Mouse (Mus musculus) layer of hippocampus, postnatal 36 days (tissue): Measurements from ENCODE around the gene Slc3a1. TPM values are rescaled to one million over a fixed set of nuclear protein-coding genes. Genes with fewer than 3 reads are reported as not detected.
A peak's percentile ranks its signal among the peaks of the same experiment; 100 is the strongest.

Experiments
- DNase-seq, 2 experiments: peaks; one replicate each; pipeline ENCODE4 v3.0.0; 2022
- total RNA-seq, 2 experiments: library from RNA; stranded (reverse); gene quantifications; 2 replicates each; pipeline ENCODE4 v1.2.3; 2021

The Slc3a1 gene
- under 1 TPM in 1 of 2 experiments, not detected in 1; 0.25 TPM for total RNA-seq

GRCm38 (mm10) chr17:85028093-85028739 lies at the start of gene Slc3a1:
Gene Slc3a1 (plus strand): TSS chr17:85028376.
- no peak for DNase-seq

GRCm38 (mm10) chr17:84981721-84982120 lies 46.5 kb upstream of the Slc3a1 start:
- DNase-seq, result no peak

- DNase-seq, result no peak
These were observed 45.4 kb upstream of the Slc3a1 start for GRCm38 (mm10) chr17:84982735-84983134.

- DNase-seq, result no peak
These were observed 41.8 kb upstream of the Slc3a1 start for GRCm38 (mm10) chr17:84986368-84986767.

GRCm38 (mm10) chr17:84987834-84988410 lies 40.3 kb upstream of the Slc3a1 start:
- DNase-seq, result no peak

GRCm38 (mm10) chr17:84988514-84988913 lies 39.7 kb upstream of the Slc3a1 start:
- DNase-seq, result no peak

- no peak for DNase-seq
These were observed 32.3 kb upstream of the Slc3a1 start for GRCm38 (mm10) chr17:84995844-84996243.

GRCm38 (mm10) chr17:84997639-84998038 lies 30.5 kb upstream of the Slc3a1 start:
- no peak for DNase-seq

- DNase-seq, result no peak
These were observed 28.5 kb upstream of the Slc3a1 start for GRCm38 (mm10) chr17:84999636-85000035.

GRCm38 (mm10) chr17:85013485-85013884 lies 14.7 kb upstream of the Slc3a1 start:
- no peak for DNase-seq

GRCm38 (mm10) chr17:85014632-85015031 lies 13.5 kb upstream of the Slc3a1 start:
- no peak for DNase-seq

GRCm38 (mm10) chr17:85018344-85018743 lies 9.8 kb upstream of the Slc3a1 start:
- DNase-seq, result no peak

- no peak for DNase-seq
These were observed 9.4 kb upstream of the Slc3a1 start for GRCm38 (mm10) chr17:85018794-85019193.

- no peak for DNase-seq
These were observed 7.8 kb upstream of the Slc3a1 start for GRCm38 (mm10) chr17:85020343-85020742.

- DNase-seq, result no peak
These were observed 4.7 kb upstream of the Slc3a1 start for GRCm38 (mm10) chr17:85023247-85024167.

- no peak for DNase-seq
These were observed 3.9 kb upstream of the Slc3a1 start for GRCm38 (mm10) chr17:85024237-85024636.

GRCm38 (mm10) chr17:85025151-85025550 lies 3.0 kb upstream of the Slc3a1 start:
- no peak for DNase-seq

GRCm38 (mm10) chr17:85026436-85026835 lies 1.7 kb upstream of the Slc3a1 start:
- DNase-seq, result no peak

GRCm38 (mm10) chr17:85027247-85027646 lies 929 bp upstream of the Slc3a1 start:
- DNase-seq, result no peak

- DNase-seq, result no peak
These were observed 621 bp downstream of the Slc3a1 start for GRCm38 (mm10) chr17:85028797-85029196.

GRCm38 (mm10) chr17:85030651-85031050 lies 2.5 kb downstream of the Slc3a1 start:
- no peak for DNase-seq

GRCm38 (mm10) chr17:85033087-85033486 lies 4.9 kb downstream of the Slc3a1 start:
- no peak for DNase-seq

- DNase-seq, result peak in 1 of 2 experiments; percentile 11
These were observed 5.9 kb downstream of the Slc3a1 start for GRCm38 (mm10) chr17:85034068-85034467.
